Mouse (Mus musculus) urinary bladder, postnatal 14 days (tissue): Measurements from ENCODE around the gene Cry2.

Source experiments
- DNase-seq: peaks from one replicate; pipeline ENCODE4 v3.0.0; 2021; ENCODE audit warnings: low spot score

Cry2 gene

DNA sequence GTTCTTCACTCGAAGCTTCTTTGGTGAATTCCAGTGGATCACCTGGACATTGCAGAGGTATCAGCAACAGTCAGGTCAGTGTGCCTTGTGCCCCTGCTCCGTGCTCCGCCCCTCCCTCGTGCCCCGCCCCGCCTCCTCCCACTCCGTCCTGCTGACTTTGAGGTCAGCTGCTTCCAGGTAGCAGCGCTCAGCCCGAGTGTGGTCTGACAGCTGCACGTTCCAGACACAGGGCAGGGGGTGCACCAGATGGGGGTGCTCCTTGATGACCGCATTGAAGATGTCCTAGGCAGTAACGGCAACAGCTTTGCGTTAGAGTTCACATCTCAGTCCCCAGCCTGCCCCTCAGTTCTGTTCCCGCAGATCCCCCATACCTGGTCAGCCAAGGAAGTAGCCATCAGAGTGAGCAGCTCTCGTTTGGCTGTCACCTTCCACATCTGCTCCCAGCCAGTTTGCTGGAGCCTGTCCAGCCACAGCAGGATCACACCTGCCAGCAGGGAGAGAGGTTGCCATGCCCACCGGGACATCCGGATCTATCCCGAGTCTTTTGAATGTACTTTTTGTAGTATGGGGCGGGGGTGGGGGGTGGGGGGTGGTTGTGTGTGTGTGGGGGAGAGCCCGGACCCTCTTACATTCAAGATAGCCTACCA is 66.3 kb downstream of the Cry2 start:
- no peak for DNase-seq

DNA sequence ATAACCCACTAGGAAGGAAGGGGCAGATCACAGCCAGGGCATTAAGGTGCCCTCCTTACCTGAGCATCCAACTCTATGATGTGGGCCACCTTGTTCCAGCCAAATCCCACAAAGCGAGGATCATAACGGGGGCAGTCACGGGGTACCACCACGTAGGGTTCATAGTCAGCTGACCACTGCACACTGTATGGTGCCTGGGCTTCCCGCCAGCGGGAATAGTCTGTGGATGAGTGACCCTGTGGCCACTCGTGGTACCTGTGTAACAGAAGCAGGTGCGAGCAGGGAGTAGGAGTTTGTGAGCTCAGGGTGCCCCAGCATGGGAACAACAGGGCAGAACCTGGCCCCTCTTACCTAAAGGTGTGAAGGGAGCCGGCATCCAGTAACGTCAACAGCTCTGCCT is 68.3 kb downstream of the Cry2 start:
- no peak for DNase-seq

DNA sequence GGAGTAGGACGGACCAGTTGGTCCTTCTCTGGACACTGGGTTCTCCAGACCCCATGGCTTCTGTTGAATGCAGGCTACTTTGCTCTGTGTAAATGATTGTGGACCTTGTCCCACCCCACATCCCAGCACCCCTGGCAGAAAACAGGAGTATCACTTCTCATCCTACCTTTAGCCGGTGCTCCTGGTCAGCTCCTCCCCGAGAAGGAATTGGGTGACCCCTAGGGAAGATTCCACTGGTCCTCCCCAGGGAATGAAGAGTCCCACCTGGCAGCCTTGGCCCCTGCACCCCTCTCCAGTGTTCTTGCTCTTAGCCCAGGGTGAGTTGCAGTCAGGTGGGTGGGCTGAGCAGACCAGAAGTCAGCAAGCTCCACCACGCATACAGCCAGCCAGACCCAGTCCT is 69.8 kb downstream of the Cry2 start:
- no peak for DNase-seq

DNA sequence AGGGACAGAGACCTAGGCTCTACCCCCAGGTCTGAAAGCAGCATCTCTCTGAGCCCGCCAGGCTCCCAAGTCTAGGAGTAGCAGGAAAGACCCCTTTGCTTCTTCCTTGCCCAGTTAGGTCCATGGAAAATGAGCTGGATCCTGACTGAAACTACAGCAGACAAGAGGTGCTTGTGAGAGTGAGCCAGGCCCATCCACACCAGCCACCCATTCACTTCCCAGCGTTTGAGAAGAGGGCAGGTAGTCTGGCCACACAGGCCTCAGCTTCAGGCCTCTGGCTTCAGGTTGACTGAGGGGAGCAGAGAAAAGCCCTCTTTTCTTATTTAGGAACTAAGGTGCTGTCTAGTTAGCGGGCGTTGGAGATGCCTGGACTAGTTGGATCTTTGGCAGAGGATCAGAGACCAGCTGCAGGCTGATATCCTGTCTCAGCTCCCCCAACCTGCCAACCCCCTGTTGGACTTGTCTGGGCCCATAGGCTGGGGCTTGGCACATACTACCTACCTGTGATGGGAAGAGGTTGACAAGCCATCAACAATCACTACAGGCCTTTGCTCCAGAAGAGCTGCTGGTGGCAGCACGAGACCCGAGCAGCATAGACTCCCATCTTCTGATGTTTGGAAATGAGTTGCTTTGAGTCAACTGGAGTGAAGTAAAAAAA is 71.1 kb downstream of the Cry2 start:
- DNase-seq, result no peak

DNA sequence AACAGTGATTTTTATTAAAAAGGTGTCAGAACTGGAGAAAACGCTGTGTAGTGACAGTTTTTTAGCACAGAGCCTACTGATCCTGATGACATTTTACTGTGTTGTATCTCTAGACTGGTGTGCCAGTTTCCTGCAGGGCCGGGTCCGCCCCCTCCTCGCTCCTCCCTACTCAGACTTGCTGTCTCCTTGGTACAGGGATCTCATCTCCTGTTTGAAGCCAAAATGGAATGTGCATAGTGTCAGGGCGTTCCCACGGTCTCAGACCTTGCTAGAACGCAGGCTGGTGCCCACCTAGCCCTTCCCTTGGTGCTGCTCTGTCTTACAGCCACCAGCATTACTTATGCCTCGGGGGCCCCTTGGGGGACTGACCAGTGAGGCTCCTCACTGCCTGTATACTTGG is 72.0 kb downstream of the Cry2 start:
- no peak for DNase-seq

DNA sequence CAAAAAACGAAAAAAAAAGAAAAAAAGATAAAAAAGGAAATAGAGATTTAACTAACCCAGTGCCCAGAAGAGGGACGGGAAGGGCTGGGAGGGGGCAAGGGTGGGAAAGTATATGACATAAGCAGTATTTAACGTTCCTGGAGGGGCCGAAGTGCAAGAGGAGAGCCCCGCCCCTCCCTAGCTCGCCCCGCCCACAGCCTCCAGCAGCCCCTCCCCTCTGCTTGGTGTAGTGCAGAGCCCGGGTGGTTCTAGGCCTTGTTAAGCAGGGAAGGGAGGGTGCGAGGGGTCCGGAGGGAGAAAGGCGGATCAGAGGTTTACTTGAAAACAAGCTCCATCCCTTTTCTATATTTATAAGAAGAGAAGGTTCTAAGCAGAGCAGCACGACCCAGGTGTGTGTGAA is 73.0 kb downstream of the Cry2 start:
- no peak for DNase-seq

DNA sequence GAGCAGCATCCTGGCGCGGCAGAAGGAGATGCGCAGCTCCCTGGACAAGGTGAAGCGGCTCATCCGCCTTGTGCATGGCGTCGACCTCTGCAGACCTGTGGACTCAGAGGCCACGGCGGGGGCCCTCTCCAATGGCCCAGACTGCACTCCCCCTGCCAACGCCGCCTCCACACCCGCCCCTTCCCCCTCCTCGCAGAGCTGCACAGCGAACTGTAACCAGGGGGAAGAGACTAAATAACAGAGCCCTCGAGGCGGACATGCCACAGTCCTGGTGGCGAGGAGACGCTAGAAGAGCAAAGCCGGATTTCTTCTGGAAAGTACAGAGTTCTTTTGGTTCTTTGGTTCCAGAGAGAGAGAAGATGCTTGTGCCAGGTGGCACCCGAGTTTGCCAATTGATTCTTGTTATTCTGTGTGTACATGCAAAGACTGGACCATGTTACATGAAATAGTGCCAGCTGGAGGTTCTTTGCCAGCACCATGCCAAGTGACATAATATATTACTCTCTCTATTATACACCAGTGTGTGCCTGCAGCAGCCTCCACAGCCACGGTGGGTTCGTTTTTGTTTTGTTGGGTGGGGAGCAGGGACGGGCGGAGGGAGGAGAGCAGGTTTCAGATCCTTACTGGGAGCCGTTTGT is 73.5 kb downstream of the Cry2 start:
- no peak for DNase-seq

DNA sequence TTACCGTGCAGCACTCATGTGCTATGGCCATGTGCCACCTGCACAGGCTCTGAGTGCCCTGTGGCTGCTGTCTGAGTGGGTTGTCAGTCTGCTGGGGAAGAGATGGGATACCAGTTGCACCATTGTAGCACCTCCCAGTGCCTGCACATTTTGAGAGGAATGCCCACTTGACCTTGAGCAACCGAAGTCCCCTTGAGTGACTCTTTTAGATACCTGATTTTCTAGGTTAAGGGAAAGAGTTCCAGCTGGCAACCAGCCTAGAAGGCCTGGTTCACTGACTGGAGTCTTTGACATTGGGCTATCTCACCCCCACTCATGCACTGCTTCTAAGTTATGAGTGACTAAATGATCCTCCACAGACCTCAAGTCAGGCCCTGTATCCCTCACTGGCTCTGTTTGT is 74.5 kb downstream of the Cry2 start:
- DNase-seq, result no peak

DNA sequence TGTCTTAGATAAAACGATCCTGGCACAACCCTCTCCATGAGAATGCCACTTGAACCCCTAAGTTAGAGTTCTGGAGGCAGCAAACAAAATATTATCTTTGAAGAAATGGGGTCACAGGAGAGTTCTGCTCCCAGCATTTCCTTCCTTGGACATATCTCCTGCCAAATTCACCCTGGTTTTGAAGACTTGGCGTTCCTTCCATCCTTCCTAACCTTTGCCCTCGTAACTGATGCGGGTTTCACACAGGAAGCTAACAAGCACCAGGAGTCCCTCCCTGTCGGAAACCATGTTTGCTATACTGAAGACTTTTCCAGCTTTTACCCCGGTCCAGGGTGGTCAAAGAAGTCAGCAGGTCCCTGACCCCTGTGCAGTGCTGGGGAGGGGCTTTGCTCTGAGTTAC is 79.6 kb downstream of the Cry2 start:
- DNase-seq, result no peak
